Mouse (Mus musculus) heart, postnatal 10 days (tissue): ENCODE measurements around the gene Aig1. TPM values are rescaled to one million over a fixed set of nuclear protein-coding genes. Genes with fewer than 3 reads are reported as not detected.
A peak's percentile ranks its signal among the peaks of the same experiment; 100 is the strongest.
"Not testable (repeated sequence)": the region's sequence is repeated elsewhere in the genome, so short reads cannot be mapped to it uniquely, and the experiment has no call there.

Source experiments
- DNase-seq, 2 experiments: peaks; one replicate each; pipeline ENCODE4 v3.0.0; 2021
- intact Hi-C: fragments of 180-260 bp; cut with DNase I; formaldehyde crosslinking; loops from one replicate; pipeline ENCODE4 v1.15.1; 2025
- total RNA-seq, 2 experiments: library from RNA; stranded (reverse); gene quantifications; 2 replicates each; pipeline ENCODE4 v1.2.3; 2021

Aig1 gene
- 10 to 100 TPM; 64.1 to 71.8 TPM for total RNA-seq

DNA sequence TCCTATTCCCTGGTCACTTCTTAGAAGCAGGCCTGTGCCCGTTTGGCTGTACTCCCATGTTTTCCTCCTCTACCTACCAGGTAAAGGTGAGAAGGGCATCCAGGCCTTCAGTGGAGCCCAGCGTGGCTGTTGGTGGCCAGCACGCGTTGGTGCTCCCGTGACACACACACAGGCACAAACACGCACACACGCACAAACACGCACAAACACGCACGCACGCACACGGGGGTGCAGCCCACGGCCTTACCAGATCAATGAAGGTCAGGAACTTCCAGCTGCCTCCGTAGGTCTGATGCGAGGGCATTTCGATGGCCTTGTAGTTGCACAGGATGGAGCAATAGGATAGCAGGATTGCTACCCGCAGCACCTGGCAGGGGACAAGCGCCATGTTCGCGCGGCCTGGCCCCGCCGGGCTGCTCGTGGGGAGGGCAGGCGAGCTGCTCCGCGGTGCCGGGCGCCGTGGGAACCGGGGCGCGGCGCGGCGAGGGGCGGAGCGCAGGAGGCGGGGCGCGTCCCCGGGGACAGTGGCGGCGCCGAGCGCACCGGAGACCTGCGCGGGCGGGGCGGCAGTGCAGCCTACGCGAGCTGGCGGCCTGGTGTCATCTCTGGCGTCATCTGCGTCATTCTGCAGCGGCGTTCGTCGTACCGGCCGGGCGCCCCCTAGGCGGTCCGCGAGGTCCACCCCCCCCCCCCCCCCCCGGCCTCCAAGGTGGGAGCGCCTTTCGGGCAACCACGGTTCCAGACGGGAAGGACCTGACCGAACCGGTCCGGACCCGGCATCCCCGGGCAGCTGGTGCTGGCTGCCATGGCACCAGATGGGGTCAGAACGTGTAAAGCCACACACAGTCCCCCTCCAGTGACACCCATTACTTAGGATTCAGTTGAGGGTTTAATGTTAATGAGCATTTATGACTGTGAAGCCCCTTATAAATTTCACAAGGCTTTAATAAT, at the start of gene Aig1:
TSS of gene Aig1 (minus strand) at position 610 of the 951 bp plus-strand sequence.
- DNase-seq = peak; percentile 81 to 85
- intact Hi-C loops = loop anchor here (2.0 to 5.0 kb wide), 3 partner anchors 96 to 306 kb away; no protein-coding TSS in a partner anchor

GRCm38 (mm10) chr10:13916645-13917342, 48.0 kb upstream of the Aig1 start:
- peak; percentile 70 to 73 for DNase-seq

DNA sequence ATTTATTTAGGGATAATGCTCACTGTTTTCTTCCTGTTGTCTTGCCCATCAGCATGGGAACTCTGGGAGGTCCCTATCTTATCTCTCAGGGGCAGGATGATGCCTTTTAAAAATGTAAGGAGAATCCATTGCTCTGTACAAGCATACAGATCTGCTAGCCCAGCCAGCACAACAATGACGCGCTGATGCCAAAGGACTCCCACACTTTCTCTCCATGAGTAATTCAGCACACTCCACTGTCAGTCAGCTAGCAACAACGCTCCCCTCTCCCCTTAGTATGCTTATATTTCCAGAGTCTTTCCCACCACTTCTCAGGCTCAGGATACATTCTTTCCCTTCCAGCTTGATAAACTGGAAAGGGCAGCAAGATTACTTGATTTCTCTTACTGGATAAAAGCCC, 46.4 kb upstream of the Aig1 start:
- no peak for DNase-seq
- intact Hi-C loops = no loop called here

More at GRCm38 (mm10) chr10:13916645-13917342, 48.0 kb upstream of the Aig1 start:
- intact Hi-C loops = no loop called here

DNA sequence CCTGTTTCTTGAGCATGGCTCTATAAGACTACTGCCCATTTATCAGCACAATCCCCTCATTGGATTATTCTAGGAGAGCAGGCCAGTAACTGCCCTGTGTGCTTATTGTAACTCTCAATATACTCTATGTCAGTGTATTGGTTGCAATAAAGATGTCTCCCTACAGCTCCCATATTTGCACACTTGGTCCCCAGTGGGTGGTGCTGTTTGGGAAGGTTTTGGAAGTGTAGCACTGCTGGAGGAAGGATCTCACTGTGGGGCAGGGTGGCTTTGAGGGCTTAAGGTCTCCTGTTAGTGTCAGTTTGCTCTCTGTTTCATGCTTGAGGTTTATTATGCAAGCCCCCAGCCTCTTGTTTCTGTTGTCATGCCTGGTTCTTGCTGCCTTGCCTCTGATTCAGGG, 44.9 kb upstream of the Aig1 start:
- peak; percentile 25 to 33 for DNase-seq
- intact Hi-C loops = no loop called here

- intact Hi-C loops = no loop called here
- DNase-seq = peak in 1 of 2 experiments; percentile 3
These were observed 37.5 kb upstream of the Aig1 start for GRCm38 (mm10) chr10:13906261-13906741.

DNA sequence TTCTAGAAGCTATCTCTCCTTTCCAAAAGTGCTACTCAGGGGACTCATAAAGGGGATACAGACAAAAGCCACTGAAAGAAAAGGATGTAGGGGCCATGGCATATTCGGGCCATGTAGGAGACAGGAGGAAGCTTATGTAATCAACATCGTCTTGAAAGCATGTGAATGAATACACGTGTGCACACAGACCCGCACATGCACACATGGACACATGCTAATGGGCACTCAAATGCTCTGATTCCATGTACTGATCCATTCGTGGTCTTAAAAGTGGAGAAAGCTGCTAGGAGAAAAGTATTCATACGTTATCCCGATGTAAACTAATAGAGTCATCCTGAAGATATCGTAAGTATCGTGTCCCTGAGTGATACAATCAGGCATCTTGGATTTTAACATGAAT, 36.8 kb upstream of the Aig1 start:
- DNase-seq = no peak
- intact Hi-C loops = no loop called here

GRCm38 (mm10) chr10:13892762-13893161, 24.0 kb upstream of the Aig1 start:
- intact Hi-C loops, DNase-seq: not testable (repeated sequence)

DNA sequence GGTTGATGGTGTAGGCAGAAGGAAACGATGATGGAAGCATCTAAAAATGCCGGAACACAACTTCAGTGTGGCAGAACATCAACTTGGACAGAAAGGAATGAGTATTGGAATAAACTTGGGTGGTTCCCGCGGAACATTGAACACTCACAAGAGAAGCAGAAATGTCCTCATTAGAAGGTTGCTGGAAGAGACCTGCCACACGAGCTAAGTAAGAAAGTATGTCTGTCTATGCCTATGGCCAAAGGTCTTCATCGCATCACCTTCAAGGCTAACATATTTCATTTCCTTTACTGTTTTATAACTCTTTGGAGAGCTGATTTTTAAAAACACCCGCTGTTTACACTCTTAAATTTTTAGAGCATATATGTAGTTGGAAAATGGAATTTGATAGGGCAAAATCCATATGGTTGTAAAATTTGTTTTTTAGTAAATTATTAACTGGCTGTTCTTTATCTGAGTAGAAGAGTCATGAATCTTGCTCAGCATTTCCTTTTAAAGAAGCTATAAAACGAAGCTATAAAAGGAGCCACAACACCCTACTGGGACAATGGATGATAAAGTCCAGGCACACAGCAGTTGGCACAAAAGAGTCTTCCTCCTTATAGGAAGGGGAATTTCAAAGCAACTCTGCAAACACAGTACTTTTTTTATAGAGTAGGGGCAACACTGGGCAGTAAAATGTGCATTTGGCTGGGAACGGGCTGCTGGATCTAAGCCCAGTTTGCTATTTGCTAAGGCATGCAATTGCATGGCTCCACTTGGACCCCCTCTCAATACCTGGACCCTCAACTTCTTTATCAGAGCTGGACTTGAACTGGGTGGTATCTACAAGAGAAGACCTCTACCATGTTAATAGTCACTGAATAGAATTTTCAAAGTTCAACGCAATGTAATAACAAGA, 14.4 kb upstream of the Aig1 start:
- DNase-seq = no peak
- intact Hi-C loops = no loop called here

- intact Hi-C loops = no loop called here
- DNase-seq = no peak
These were observed 13.7 kb upstream of the Aig1 start for GRCm38 (mm10) chr10:13882490-13882889.

- no peak for DNase-seq
- intact Hi-C loops = no loop called here
These were observed 9.9 kb upstream of the Aig1 start for GRCm38 (mm10) chr10:13878696-13879095.

DNA sequence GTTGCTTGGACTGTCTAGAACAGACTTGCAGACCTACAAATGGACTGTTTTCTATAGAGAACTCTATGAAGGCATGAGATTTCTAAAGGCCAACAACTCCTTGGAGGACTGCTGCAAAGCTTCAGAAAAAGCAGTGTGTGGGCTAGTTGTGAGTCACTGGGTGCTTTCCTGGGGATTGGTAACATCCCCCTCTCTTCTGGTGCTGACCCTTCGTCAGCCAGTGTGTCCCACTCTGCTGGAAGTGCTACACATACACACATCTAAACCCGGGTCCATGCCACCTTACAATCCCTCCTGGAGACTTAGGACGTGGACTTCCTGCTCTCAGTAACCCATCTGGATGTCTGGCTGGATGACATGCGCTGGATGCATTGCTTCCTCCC, 6.2 kb upstream of the Aig1 start:
- intact Hi-C loops = no loop called here
- DNase-seq = no peak

- no peak for DNase-seq
- intact Hi-C loops = no loop called here
These were observed 5.7 kb upstream of the Aig1 start for GRCm38 (mm10) chr10:13874301-13875037.

DNA sequence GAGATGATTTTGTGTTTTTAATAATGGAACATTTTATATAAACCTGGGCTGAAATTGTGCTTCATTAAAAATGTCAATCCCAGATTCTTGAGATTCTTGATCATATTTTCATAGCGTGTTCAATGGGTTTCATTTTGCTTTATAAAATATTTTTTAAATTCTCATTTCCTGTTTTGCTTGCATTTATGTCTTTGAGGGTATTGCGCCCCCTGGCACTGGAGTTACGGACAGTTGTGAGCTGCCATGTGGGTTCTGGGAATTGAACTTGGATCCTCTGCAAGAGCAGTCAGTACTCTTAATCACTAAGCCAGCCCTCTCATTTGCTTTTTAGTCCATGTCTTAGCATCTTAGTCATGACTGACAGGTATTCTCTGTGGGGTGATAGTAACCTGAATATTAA, 1.8 kb upstream of the Aig1 start:
- DNase-seq = no peak
- intact Hi-C loops = no loop called here

DNA sequence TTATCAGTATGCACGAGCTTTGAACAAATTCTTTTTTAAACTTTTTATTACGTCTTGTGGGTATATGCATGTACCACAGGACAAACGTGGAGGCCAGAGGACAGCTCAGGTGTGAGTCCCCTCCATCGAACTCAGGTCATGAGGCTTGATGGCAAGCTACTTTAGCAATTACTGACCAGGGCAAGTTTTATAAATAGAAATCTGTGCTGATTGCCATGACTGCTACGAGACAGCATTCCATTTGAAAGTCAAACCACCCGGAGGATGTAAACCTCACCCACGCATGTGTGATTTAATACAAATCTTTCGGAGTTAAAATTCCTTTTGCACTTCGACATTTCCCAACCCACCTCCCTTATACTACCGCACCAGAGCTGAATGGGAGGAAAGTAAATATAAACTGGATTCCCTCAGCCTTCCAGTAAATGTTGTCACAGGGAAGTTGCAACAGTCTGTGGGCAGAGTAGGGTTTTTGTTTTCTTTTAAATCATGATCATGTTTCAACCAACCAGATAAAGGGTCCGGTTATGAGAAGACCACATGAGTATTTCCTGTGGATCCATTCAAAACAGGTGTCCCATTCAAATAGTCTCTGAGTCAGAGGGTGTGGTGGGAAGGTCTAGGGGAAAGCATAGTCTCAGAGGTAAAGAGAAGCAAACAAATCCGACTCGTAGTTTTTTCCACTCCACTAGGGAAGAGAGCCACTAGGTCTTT, 699 bp upstream of the Aig1 start:
- intact Hi-C loops = loop anchor here (2.0 to 5.0 kb wide), 3 partner anchors 95 to 307 kb away; no protein-coding TSS in a partner anchor
- peak; percentile 35 to 38 for DNase-seq

DNA sequence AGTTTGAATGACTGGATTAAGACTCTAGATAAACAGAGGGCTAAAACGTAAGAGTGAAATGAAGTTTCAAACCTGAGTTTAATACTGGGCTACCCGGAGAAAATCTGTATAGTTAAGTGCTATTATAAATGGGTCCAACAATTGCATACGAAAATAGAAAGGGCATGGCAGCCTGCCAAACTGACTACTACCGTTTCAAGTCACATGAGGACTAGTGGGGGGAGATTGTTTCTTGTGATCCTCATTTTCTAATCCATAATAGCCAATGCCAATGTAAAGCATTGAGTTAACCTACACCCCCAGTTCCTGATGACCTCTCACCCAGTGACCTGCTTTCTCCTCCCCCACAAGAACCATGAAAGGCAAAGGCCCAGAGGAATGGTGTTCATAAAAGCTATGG, 2.4 kb downstream of the Aig1 start:
- intact Hi-C loops = loop anchor here (5.0 kb wide), 2 partner anchors 226 to 304 kb away; no protein-coding TSS in a partner anchor
- peak; percentile 70 to 77 for DNase-seq

DNA sequence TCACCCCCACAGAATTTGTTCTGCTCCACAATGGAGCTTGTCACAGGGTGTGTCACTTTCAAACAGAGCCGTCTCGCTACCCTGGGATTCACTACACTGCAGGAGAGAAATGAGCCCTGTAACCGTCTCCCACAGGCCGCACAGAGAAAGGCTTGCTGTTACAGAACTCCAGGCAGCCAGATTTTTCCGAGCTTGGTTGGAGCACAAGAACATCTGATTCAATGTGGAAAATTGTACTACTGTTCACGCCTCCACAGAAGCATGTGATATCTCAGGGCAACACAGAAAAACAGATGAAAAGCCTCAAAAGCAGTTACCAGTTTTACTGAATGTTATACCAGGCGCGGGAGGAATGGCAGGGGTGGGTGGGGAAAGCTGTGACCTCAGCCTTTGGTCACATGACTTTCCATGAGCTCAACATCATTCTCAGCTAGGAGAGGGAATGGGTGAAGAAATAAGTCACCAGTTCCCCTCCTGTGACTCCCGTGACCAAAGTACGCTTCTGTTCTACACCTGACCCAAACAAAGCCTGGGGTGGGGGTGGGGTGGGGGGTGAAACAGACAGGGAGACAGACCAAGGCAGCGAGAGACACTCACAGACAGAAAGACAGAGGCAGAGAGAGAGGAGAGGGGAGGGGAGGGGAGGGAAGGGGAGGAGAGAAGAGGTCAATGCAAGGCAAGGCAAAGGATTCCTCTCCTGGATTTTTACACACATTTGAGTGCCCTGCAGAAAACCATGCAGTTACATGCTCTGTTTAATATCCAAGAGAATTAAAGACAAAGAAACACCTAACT, 7.5 kb downstream of the Aig1 start:
- intact Hi-C loops = no loop called here
- peak; percentile 35 to 43 for DNase-seq

GRCm38 (mm10) chr10:13856438-13856837, 12.3 kb downstream of the Aig1 start:
- intact Hi-C loops = no loop called here
- no peak for DNase-seq

GRCm38 (mm10) chr10:13855969-13856368, 12.8 kb downstream of the Aig1 start:
- intact Hi-C loops = no loop called here
- no peak for DNase-seq
